Mouse (Mus musculus): ENCODE measurements at regions not wholly inside any gene's neighbourhood (a gene's known extent, or its start where the extent isn't known, plus 50 kb on each side); places are given as distances from the start of the nearest gene placed in this dataset.
A peak's percentile ranks its signal among the peaks of the same experiment; 100 is the strongest.

DNA sequence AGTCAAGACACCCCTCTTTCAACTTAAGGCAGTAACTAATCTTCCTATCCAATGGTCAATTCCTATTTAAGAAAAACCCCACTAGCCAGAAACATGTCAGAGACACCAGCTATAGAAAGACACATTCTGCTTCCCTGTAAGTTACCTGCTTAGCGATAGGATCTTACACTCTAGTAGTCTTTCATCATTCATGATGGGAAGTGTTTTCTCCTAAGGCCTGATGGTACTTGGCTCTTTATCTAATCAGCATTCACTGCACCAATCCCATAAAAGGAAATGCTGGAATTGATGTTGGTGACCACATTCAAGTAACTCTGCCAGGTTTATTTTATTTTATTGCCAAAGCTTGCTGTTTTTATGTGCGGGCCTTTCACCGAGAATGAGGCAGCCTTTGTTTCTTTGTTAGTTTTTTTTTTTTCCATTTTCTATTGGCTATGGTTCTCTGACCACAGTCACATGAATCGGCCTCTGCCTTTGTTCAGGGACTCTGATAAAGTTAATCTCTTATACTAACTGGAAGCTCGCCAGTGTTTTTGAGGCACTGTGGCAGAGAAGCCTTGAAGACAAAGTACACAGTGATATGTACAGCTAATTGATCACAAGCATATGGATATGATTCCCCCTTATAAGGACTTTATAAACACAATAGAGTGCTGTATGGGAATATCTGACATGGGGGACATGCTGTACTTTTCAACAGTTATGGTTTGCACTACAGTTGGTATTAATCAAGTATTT is 166.0 kb upstream of the Chrm3 start:
- peak; percentile 37 for DNase-seq (ENCODE audit: low read depth)
- no peak for TF ChIP-seq CTCF (IDR thresholded peaks at IDR 0.05; ENCODE audit: borderline replicate concordance, extremely low read depth, insufficient read depth, insufficient read length)
- TF ChIP-seq POLR2A (IDR thresholded peaks at IDR 0.05; ENCODE audit: borderline replicate concordance, extremely low read depth, insufficient read depth, insufficient read length, poor library complexity, severe bottlenecking), result no peak

DNA sequence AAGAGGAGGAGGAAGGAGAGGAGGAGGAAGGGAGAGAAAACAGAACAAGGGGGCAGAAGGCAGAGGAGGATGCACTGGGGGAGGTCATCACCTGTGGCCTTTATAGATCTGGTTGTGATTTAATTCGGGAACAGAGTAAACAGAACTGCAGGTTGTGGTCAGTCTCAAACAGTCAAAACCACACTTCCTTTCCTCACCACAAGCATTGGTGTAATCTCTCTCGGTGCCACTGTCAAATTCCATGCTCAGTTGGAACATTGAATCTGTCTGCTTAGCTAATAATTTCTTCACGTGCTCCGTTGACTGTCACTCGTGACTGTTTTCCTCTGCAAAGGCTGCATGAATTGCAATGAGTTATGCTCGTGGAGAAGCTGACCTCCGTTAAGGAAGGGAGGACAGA is 143.6 kb upstream of the Chrm3 start:
- peak; percentile 17 for DNase-seq (ENCODE audit: low read depth)
- TF ChIP-seq POLR2A (IDR thresholded peaks at IDR 0.05; ENCODE audit: borderline replicate concordance, extremely low read depth, insufficient read depth, insufficient read length, poor library complexity, severe bottlenecking), result no peak
- TF ChIP-seq CTCF (IDR thresholded peaks at IDR 0.05; ENCODE audit: borderline replicate concordance, extremely low read depth, insufficient read depth, insufficient read length), result no peak

DNA sequence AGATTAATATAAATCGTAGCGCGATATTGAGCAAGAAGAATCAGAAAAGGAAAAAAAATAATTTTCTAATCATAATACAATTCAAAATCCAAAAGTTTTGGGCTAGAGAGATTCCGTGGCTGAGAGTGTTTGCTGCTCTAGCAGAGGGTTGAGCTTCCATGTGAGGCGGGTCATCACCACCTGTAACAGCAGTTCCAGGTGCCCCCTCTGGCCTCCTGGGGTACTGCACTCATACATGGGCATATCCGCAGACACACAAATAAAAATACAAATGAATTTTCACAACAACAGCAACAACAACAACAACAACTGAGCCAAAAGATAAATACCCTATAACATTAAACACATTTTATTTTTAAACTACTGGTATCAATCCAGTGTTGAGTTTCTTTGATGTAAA is 94.7 kb upstream of the Chrm3 start:
- TF ChIP-seq POLR2A (IDR thresholded peaks at IDR 0.05; ENCODE audit: borderline replicate concordance, extremely low read depth, insufficient read depth, insufficient read length, poor library complexity, severe bottlenecking) (no peak), CTCF (IDR thresholded peaks at IDR 0.05; ENCODE audit: borderline replicate concordance, extremely low read depth, insufficient read depth, insufficient read length) (peak; percentile 32; the same call in 1 of the 2 replicates)
- DNase-seq (ENCODE audit: low read depth), result no peak

DNA sequence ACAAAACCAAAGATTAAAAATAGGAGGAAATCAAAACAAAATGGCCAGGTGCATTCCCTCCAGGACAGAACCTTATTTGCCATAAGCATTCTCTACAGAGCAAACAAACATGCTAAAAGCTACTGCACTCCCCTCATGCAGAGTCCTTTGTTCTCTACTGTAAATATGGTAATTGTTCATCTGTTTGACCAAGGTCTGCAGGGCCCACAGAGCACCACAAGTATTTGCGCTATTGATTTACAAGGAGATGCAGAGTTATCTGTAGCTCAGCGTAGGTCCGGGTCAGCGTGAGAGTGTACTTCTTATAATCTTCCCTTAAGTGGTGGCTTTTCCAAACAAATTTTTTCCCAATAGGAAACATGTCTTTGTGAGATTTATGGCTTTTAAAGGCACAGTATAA is 94.0 kb upstream of the Chrm3 start:
- no peak for DNase-seq (ENCODE audit: low read depth)
- TF ChIP-seq POLR2A (IDR thresholded peaks at IDR 0.05; ENCODE audit: borderline replicate concordance, extremely low read depth, insufficient read depth, insufficient read length, poor library complexity, severe bottlenecking) (no peak), CTCF (IDR thresholded peaks at IDR 0.05; ENCODE audit: borderline replicate concordance, extremely low read depth, insufficient read depth, insufficient read length) (no peak)

DNA sequence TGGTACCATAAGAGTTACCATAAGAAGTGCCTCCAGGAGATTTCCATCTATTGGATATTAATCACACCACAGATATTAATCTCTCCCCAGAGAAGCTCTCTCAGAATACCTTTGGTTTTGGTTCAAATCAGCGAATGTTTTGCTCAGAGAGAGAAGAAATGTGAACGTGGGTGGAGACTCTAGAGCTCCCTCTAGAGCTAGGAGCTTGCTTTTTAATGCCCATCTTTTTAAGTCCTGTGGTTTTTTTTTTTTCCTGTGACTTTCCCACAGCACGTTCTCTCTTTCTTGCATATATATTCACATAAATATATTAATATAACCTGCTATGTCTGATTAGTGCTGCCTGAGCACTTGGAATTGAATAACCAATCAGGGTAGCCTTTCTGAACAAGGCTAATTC is 90.4 kb upstream of the Chrm3 start:
- peak; percentile 4; the same call in 1 of the 2 replicates for TF ChIP-seq CTCF (IDR thresholded peaks at IDR 0.05; ENCODE audit: borderline replicate concordance, extremely low read depth, insufficient read depth, insufficient read length)
- TF ChIP-seq POLR2A (IDR thresholded peaks at IDR 0.05; ENCODE audit: borderline replicate concordance, extremely low read depth, insufficient read depth, insufficient read length, poor library complexity, severe bottlenecking), result no peak
- DNase-seq (ENCODE audit: low read depth), result no peak

DNA sequence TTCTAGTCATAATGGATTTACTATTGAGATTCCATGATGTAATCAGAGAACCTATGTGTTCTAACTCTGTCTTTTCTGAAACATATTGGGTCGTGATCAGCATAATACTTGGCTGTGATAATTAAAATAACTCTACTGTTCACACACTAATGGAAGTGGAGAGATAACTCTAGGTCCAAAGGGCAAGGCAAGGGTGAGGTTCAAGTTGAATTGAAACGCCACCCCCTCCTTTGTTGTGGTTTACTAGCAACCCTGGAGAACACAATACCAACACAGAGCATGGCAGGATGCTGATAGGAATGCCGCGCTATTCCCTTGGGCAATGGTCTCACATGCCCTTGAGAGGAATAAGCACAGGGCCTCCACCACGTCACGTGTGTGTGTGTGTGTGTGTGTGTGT is 88.9 kb upstream of the Chrm3 start:
- no peak for DNase-seq (ENCODE audit: low read depth)
- TF ChIP-seq CTCF (IDR thresholded peaks at IDR 0.05; ENCODE audit: borderline replicate concordance, extremely low read depth, insufficient read depth, insufficient read length) (no peak), POLR2A (IDR thresholded peaks at IDR 0.05; ENCODE audit: borderline replicate concordance, extremely low read depth, insufficient read depth, insufficient read length, poor library complexity, severe bottlenecking) (no peak)

DNA sequence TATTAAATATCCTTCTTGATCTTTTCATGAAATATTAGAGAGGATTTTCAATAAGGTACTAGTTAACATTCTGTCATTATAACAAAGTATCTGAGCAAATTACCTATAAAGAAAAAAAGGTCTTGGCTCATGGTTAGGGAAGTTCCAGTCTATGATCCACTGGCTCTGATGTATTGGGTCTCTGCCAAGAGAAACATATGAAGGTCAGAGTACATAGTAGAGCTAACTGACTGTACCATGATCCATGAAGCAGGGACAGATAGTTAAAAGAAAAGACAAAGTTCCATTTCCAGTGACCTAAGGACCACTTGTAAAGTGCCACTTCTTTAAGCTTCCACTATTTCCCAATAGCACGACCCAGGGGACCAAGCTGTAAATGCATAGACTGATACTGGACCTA is 87.2 kb upstream of the Chrm3 start:
- DNase-seq (ENCODE audit: low read depth), result no peak

DNA sequence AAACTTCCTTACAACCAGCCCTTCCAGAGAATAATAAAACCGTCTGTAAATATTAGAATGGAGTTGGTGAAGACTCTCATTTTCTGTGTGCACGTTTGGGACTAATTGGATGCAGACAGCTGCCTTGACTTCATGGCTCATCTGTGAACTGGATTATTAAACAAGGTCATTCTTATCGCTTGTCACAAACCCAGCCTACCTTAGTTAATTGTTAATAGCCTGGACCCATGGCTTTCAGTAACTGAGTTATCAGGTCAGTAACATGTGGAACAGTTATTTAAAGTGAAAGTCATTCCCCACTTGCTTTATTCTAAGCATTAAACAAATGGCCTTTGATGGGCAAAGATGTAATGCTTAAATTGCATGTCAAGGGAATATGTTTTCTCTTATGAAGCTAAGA is 85.0 kb upstream of the Chrm3 start:
- DNase-seq (ENCODE audit: low read depth), result peak; percentile 30
- no peak for TF ChIP-seq POLR2A (IDR thresholded peaks at IDR 0.05; ENCODE audit: borderline replicate concordance, extremely low read depth, insufficient read depth, insufficient read length, poor library complexity, severe bottlenecking)
- TF ChIP-seq CTCF (IDR thresholded peaks at IDR 0.05; ENCODE audit: borderline replicate concordance, extremely low read depth, insufficient read depth, insufficient read length), result no peak

More for the DNA sequence above, 87.2 kb upstream of the Chrm3 start:
- TF ChIP-seq CTCF (IDR thresholded peaks at IDR 0.05; ENCODE audit: borderline replicate concordance, extremely low read depth, insufficient read depth, insufficient read length), result no peak
- no peak for TF ChIP-seq POLR2A (IDR thresholded peaks at IDR 0.05; ENCODE audit: borderline replicate concordance, extremely low read depth, insufficient read depth, insufficient read length, poor library complexity, severe bottlenecking)

Measured in brain, embryonic 14.5 days (tissue).